Mouse (Mus musculus): Measurements from ENCODE around the gene Mocs1. TPM values are rescaled to one million over a fixed set of nuclear protein-coding genes. Genes with fewer than 3 reads are reported as not detected.

Mocs1 gene
- total RNA-seq, 2 experiments from 2014 or later: 24.3 to 56.6 TPM

DNA sequence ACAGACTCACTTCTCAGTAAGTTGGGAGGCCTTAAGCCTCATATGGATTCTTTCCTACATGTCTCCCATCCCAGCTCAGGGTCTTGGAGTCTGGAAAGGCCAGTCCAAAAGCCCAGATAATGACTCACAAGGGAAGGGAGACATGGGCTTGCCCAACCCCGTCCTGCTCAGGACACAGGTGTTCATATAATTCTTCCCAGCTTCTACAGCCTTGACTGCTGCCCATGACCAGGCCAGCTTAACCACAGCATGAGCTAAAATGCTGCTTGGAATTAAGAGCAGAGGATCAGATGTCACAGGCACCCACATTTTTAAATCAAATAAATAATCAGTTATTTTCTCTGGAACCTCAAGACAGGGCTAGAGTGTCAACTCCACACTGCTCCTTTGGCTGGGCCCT lies 47.0 kb downstream of the Mocs1 start:
- no peak for ATAC-seq (ENCODE audit: poor library complexity, severe bottlenecking)

- no peak for ATAC-seq (ENCODE audit: poor library complexity, severe bottlenecking)
These were observed 49.2 kb downstream of the Mocs1 start for GRCm38 (mm10) chr17:49477370-49477769.

DNA sequence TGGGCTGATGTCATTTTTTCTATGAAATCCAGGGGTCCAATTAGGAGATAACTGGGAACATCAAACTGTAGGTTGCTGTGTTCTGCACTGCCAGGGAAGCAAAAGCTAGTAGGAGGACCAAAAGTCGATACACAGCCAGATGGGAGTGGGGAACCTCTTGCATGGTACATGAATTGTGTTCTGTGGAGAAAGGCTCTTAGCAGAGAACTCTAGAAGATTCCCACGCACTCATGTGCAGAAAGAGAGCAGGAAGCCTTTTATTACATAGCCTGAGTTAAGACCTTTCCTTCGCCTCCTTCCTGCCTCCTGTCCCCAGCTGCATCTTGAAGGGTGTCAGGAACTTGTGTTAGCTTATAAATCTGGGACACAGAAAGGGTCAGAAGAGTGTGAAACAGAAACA lies 53.7 kb downstream of the Mocs1 start:
- ATAC-seq (ENCODE audit: poor library complexity, severe bottlenecking): no peak

DNA sequence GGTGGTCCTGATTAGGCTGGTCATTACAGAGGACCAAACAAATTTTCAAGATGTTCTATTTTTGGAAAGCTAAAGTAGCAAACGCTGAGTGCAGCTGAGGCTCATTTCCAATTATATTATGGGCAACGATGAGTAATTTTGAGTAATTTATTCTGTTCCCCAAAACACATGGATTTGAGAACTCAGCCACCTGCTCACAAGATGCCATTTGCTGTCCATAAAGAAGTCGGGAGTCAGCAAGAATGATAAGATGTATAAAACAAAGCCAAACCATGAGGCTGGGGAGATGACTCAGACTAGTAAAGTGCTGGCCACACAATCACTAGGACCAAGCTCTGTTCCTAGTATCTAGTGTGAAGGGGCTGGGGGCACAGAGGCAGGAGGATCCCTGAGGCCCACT lies 56.3 kb downstream of the Mocs1 start:
- ATAC-seq (ENCODE audit: poor library complexity, severe bottlenecking): no peak

GRCm38 (mm10) chr17:49489098-49489497 lies 60.9 kb downstream of the Mocs1 start:
- ATAC-seq (ENCODE audit: poor library complexity, severe bottlenecking): no peak

GRCm38 (mm10) chr17:49493276-49493675 lies 65.1 kb downstream of the Mocs1 start:
- ATAC-seq (ENCODE audit: poor library complexity, severe bottlenecking): no peak

DNA sequence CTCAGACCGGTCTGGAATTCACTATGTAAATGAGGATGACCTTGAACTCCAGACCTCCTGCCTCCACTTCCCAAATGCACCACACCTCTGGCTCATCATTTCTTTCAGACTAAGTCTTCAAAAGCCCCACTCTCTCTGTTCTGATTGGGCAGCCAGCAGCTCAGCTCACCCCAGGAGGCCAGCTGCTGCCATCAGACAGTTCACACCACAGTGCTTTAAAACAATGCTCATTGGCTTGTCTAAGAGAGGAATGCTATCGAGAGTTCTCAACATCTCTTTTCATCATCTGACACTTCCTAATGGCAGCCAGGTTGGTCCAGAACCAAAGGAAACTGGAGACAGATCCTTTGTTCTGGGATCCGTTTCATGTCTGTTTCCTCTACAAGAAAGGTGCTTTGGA lies 70.0 kb downstream of the Mocs1 start:
- no peak for ATAC-seq (ENCODE audit: poor library complexity, severe bottlenecking)

- no peak for ATAC-seq (ENCODE audit: poor library complexity, severe bottlenecking)
These were observed 71.5 kb downstream of the Mocs1 start for GRCm38 (mm10) chr17:49499635-49500034.

GRCm38 (mm10) chr17:49500234-49500633 lies 72.1 kb downstream of the Mocs1 start:
- no peak for ATAC-seq (ENCODE audit: poor library complexity, severe bottlenecking)

- no peak for ATAC-seq (ENCODE audit: poor library complexity, severe bottlenecking)
These were observed 75.2 kb downstream of the Mocs1 start for GRCm38 (mm10) chr17:49503246-49503900.

Other genes starting within 250 kb of the Mocs1 start
- gene Daam2, start 136.0 kb downstream of the Mocs1 start, total RNA-seq (2015): not detected in 2 replicates
- gene Daam2, start 136.0 kb downstream of the Mocs1 start, total RNA-seq (2017): under 0.01 and 0.04 TPM in 2 replicates
- gene Kif6, start 186.8 kb downstream of the Mocs1 start, total RNA-seq (2015): not detected in 2 replicates
- gene Kif6, start 186.8 kb downstream of the Mocs1 start, total RNA-seq (2017): not detected in 2 replicates